Mouse (Mus musculus) bone marrow macrophage, adult 2 months (primary cell): ENCODE results near the gene Uhmk1.

ENCODE experiments used
- CTCF ChIP-seq: IDR thresholded peaks from 2 replicates; pipeline ENCODE4 v1.5.1; 2012; ENCODE audit warnings: low read depth, mild to moderate bottlenecking, low read length, moderate library complexity
- POLR2A ChIP-seq: IDR thresholded peaks from 2 replicates; pipeline ENCODE4 v1.6.1; 2012; ENCODE audit warnings: mild to moderate bottlenecking, low read depth, low read length, borderline replicate concordance

DNA sequence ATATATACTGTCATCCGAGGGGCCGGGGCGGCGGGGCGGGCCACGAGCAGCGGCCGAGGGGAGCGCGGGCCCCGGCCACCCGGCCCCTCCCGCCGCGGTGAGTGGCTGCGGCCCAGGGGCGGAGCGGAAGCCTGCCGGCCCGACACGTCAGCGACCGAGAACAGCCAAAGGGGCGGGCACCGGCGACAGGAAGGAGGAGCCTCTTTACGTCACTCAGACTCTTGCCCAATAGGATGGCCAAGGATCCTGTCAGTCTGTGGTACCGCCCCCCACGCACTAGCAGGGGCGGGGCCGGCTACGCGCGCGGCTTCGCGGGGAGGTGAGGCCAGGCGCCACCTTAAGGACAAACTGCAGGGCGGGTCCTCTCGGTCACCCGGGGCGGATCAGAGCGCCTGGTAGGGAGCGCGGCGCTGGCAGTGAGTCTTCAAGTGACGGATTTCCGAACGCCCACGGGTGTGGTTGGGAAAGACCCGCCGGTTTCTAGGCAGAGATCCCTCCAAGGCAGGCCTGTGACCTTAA, 40.3 kb downstream of the Uhmk1 start, which contains the start of gene Uap1:
- TF ChIP-seq CTCF (no peak), POLR2A (no peak)
